Mouse (Mus musculus): ENCODE measurements around the gene Rab8a.

GRCm38 (mm10) chr8:72222656-72223055, 61.7 kb downstream of the Rab8a start:
- no peak for TF ChIP-seq CTCF (IDR thresholded peaks at IDR 0.05; ENCODE audit: low read depth)
- no peak for TF ChIP-seq EP300 (optimal IDR thresholded peaks at IDR 0.05)
